ENCODE assay signal across 17 mouse cellular contexts in genomic region chr5:148292862-148293261, GRCm38 (mm10).
DNase-seq lines count a peak whose midpoint lies in the region; ATAC-seq and TF ChIP-seq lines count a peak whose summit lies in the region.
"Had no signal": no experiment of that assay in that cellular context is flagged by ENCODE, and none has a peak within 500 bp of the region (broad histone marks: within the 10 kb centered on the region; RNA-seq: fewer than 3 reads in every experiment).

No protein-coding gene starts in this region.

- DNase-seq in left cerebral cortex, adult 2 months (ENCODE audit: extremely low spot score in 1 of 2, low spot score in 2 of 2), result no peak
- DNase-seq in left cerebral cortex, postnatal 14 days (ENCODE audit: low spot score in 2 of 2), result no peak
- DNase-seq in testis, postnatal 10 days (ENCODE audit: low spot score), result no peak
- peak; percentile 87 for DNase-seq in ZHBTc4 (ENCODE audit: low read depth, low spot score)
- DNase-seq in kidney, postnatal 4 days, result no peak
- DNase-seq: adrenal gland, adult 2 months; adrenal gland, postnatal 25 days; cerebellum, adult 9-11 months; gastrocnemius, postnatal 25 days had no signal

- WGBS in forebrain, embryonic 12.5 days, result 84% methylated on average over 7 of the region's 7 CpGs

- ATAC-seq in forebrain, embryonic 12.5 days (ENCODE audit: low FRiP score), result no peak
- ATAC-seq: forebrain, embryonic 13.5 days; forebrain, postnatal 0 days had no signal

- no peaks in the 10 kb centered on the region for H3K27me3 ChIP-seq in testis, adult 2 months (ENCODE audit: control insufficient read depth, insufficient read depth, low read length)
- H3K27me3 ChIP-seq in forebrain, embryonic 12.5 days, result no peaks in the 10 kb centered on the region
- H3K27me3 ChIP-seq: embryonic facial prominence, embryonic 13.5 days; forebrain, embryonic 13.5 days; heart, embryonic 12.5 days; hindbrain, embryonic 15.5 days had no signal

- peak; percentile 4; the same call in 1 of the 2 replicates for TF ChIP-seq CTCF in left cerebral cortex, adult 2 months (IDR thresholded peaks at IDR 0.05)
- TF ChIP-seq CTCF in testis, adult 2 months (IDR thresholded peaks at IDR 0.05; ENCODE audit: control insufficient read depth, insufficient read depth, insufficient replicate concordance, low read depth, low read length), result peak; percentile 50; the same call in 1 of the 2 replicates

- no peak overlapping the region for H3K4me2 ChIP-seq in forebrain, embryonic 12.5 days
- H3K4me2 ChIP-seq: embryonic facial prominence, embryonic 13.5 days; forebrain, embryonic 13.5 days; heart, embryonic 12.5 days; hindbrain, embryonic 15.5 days had no signal

- no peak overlapping the region for H3K4me3 ChIP-seq in left cerebral cortex, adult 2 months
- H3K4me3 ChIP-seq in testis, adult 2 months (ENCODE audit: control insufficient read depth, low read depth, low read length), result no peak overlapping the region
- no peak overlapping the region for H3K4me3 ChIP-seq in forebrain, embryonic 12.5 days (replicated peaks)
- H3K4me3 ChIP-seq: embryonic facial prominence, embryonic 13.5 days; forebrain, embryonic 13.5 days; heart, embryonic 12.5 days; hindbrain, embryonic 10.5 days; hindbrain, embryonic 15.5 days had no signal

- no peak overlapping the region for H3K27ac ChIP-seq in left cerebral cortex, adult 2 months
- no peak overlapping the region for H3K27ac ChIP-seq in testis, adult 2 months (ENCODE audit: control insufficient read depth, insufficient read depth, low read depth, low read length)
- no peak overlapping the region for H3K27ac ChIP-seq in forebrain, embryonic 12.5 days
- H3K27ac ChIP-seq: embryonic facial prominence, embryonic 13.5 days; forebrain, embryonic 13.5 days; hindbrain, embryonic 10.5 days; hindbrain, embryonic 15.5 days had no signal

- H3K36me3 ChIP-seq in testis, adult 2 months (ENCODE audit: control insufficient read depth, insufficient read depth, low read length), result no peaks in the 10 kb centered on the region
- no peaks in the 10 kb centered on the region for H3K36me3 ChIP-seq in forebrain, embryonic 12.5 days (replicated peaks)
- H3K36me3 ChIP-seq: embryonic facial prominence, embryonic 13.5 days; hindbrain, embryonic 10.5 days had no signal

- H3K9me3 ChIP-seq in forebrain, embryonic 12.5 days, result no peaks in the 10 kb centered on the region
- H3K9me3 ChIP-seq: hindbrain, embryonic 15.5 days had no signal

- H3K9ac ChIP-seq in forebrain, embryonic 12.5 days, result no peak overlapping the region
- H3K9ac ChIP-seq: embryonic facial prominence, embryonic 13.5 days; forebrain, embryonic 13.5 days; forebrain, postnatal 0 days; heart, embryonic 12.5 days; hindbrain, embryonic 15.5 days had no signal

- intact Hi-C loops in left cerebral cortex, adult 2 months (cut with DNase I), result no loop called here
- intact Hi-C loops in left cerebral cortex, postnatal 14 days (cut with DNase I), result no loop called here

- H3K4me1 ChIP-seq in testis, adult 2 months (ENCODE audit: control insufficient read depth, insufficient read depth, low read length), result peaks cover 8% of the 10 kb centered on the region
- peaks cover 5% of the 10 kb centered on the region; the same call in 1 of the 2 replicates for H3K4me1 ChIP-seq in forebrain, embryonic 12.5 days
- H3K4me1 ChIP-seq: embryonic facial prominence, embryonic 13.5 days; hindbrain, embryonic 10.5 days; hindbrain, embryonic 15.5 days had no signal

- no peak for TF ChIP-seq POLR2A in testis, adult 2 months (IDR thresholded peaks at IDR 0.05; ENCODE audit: control insufficient read depth, low read depth, low read length)
